Mouse (Mus musculus) MEL (cell line): Measurements from ENCODE around the gene Ccnt2. TPM values are rescaled to one million over a fixed set of nuclear protein-coding genes. Genes with fewer than 3 reads are reported as not detected.
A peak's percentile ranks its signal among the peaks of the same experiment; 100 is the strongest.

Source experiments
- DNase-seq: peaks from one replicate; pipeline ENCODE4 v3.0.0; 2011; ENCODE audit warnings: low read depth, low spot score
- H3K27ac ChIP-seq: 2 replicates; pipeline ENCODE4 v1.5.1; 2012; ENCODE audit warnings: low read depth, mild to moderate bottlenecking, control low read depth, low read length, moderate library complexity; ENCODE audit not compliant: control insufficient read depth
- H3K27me3 ChIP-seq, 2 experiments: fragments of 150-350 bp in 1 of 2; sonication (generic) in 1 of 2; 2 replicates each; pipeline ENCODE4 v1.6.1; 2012; ENCODE audit warnings: low read length in 2 of 2, mild to moderate bottlenecking in 2 of 2, improper control_type of control experiment in 1 of 2, moderate library complexity in 1 of 2; ENCODE audit not compliant: insufficient read depth in 2 of 2, control insufficient read depth in 1 of 2
- H3K36me3 ChIP-seq, 2 experiments: 2 replicates each; pipeline ENCODE4 v1.6.1; 2012 to 2014; ENCODE audit warnings: low read length in 2 of 2, improper control_type of control experiment in 1 of 2, inconsistent platforms in 1 of 2, mild to moderate bottlenecking in 1 of 2; ENCODE audit not compliant: insufficient read depth in 2 of 2, control insufficient read depth in 1 of 2
- H3K4me1 ChIP-seq, 2 experiments: fragments of 150-350 bp in 1 of 2; sonication (generic) in 1 of 2; 2 replicates each; pipeline ENCODE4 v1.6.1; 2012; ENCODE audit warnings: low read length in 2 of 2, improper control_type of control experiment in 1 of 2, mild to moderate bottlenecking in 1 of 2; ENCODE audit not compliant: insufficient read depth in 2 of 2, control insufficient read depth in 1 of 2
- H3K4me3 ChIP-seq, 2 experiments: fragments of 150-350 bp in 1 of 2; sonication (generic) in 1 of 2; 2 replicates each; pipeline ENCODE4 v1.5.1; 2012; ENCODE audit warnings: low read depth in 2 of 2, low read length in 2 of 2, mild to moderate bottlenecking in 2 of 2, moderate library complexity in 2 of 2, control low read depth in 1 of 2, improper control_type of control experiment in 1 of 2; ENCODE audit not compliant: control insufficient read depth in 1 of 2, insufficient read depth in 1 of 2
- H3K79me2 ChIP-seq: 2 replicates; pipeline ENCODE4 v1.6.1; 2012; ENCODE audit warnings: mild to moderate bottlenecking, low read length, moderate library complexity; ENCODE audit not compliant: control insufficient read depth, poor library complexity, insufficient read depth
- H3K9ac ChIP-seq: 2 replicates; pipeline ENCODE4 v1.6.1; 2012; ENCODE audit warnings: low read depth, mild to moderate bottlenecking, control low read depth, low read length, moderate library complexity; ENCODE audit not compliant: control insufficient read depth, poor library complexity, severe bottlenecking
- H3K9me3 ChIP-seq: fragments of 150-350 bp; sonication (generic); replicated peaks from 2 replicates; pipeline ENCODE4 v1.6.1; 2012; ENCODE audit warnings: mild to moderate bottlenecking, low read length, improper control_type of control experiment, moderate library complexity; ENCODE audit not compliant: insufficient read depth
- BHLHE40 ChIP-seq: IDR thresholded peaks from 2 replicates; pipeline ENCODE4 v1.6.1; 2012; ENCODE audit warnings: low read depth, mild to moderate bottlenecking, inconsistent platforms, low read length, improper control_type of control experiment, borderline replicate concordance
- CHD2 ChIP-seq: IDR thresholded peaks from 2 replicates; pipeline ENCODE4 v1.6.1; 2011; ENCODE audit warnings: low read length, improper control_type of control experiment
- EP300 ChIP-seq, 2 experiments: IDR thresholded peaks; 2 replicates each; pipeline ENCODE4 v1.6.1; 2011; ENCODE audit warnings: improper control_type of control experiment in 2 of 2, low read length in 2 of 2, low read depth in 1 of 2, mild to moderate bottlenecking in 1 of 2
- JUND ChIP-seq: IDR thresholded peaks from 2 replicates; pipeline ENCODE4 v1.6.1; 2011; ENCODE audit warnings: low read depth, mild to moderate bottlenecking, improper control_type of control experiment, low read length
- KAT2A ChIP-seq: conservative IDR thresholded peaks from 2 replicates; pipeline ENCODE4 v1.6.1; 2012; ENCODE audit warnings: low read depth, low read length, improper control_type of control experiment, inconsistent platforms
- MEF2A ChIP-seq: IDR thresholded peaks from 2 replicates; pipeline ENCODE4 v1.6.1; 2014; ENCODE audit warnings: low read depth, mild to moderate bottlenecking, inconsistent platforms, low read length, improper control_type of control experiment; ENCODE audit not compliant: poor library complexity, insufficient replicate concordance, severe bottlenecking; ENCODE audit errors: extremely low read depth
- MYC ChIP-seq: IDR thresholded peaks from 2 replicates; pipeline ENCODE4 v1.6.1; 2011; ENCODE audit warnings: low read depth, mild to moderate bottlenecking, low read length, improper control_type of control experiment, moderate library complexity
- POLR2AphosphoS2 ChIP-seq: IDR thresholded peaks from 2 replicates; pipeline ENCODE4 v1.6.1; 2011; ENCODE audit warnings: low read length, improper control_type of control experiment
- RAD21 ChIP-seq: IDR thresholded peaks from 2 replicates; pipeline ENCODE4 v1.6.1; 2011; ENCODE audit warnings: mild to moderate bottlenecking, low read depth, low read length, improper control_type of control experiment
- RCOR1 ChIP-seq: IDR thresholded peaks from 2 replicates; pipeline ENCODE4 v1.6.1; 2012; ENCODE audit warnings: low read depth, mild to moderate bottlenecking, inconsistent platforms, low read length, improper control_type of control experiment
- SMC3 ChIP-seq: IDR thresholded peaks from 2 replicates; pipeline ENCODE4 v1.6.1; 2011; ENCODE audit warnings: low read depth, low read length, improper control_type of control experiment
- USF1 ChIP-seq: IDR thresholded peaks from 2 replicates; pipeline ENCODE4 v1.6.1; 2014; ENCODE audit warnings: low read depth, mild to moderate bottlenecking, inconsistent platforms, low read length, improper control_type of control experiment, moderate library complexity
- USF2 ChIP-seq, 2 experiments: IDR thresholded peaks; 2 replicates each; pipeline ENCODE4 v1.6.1; 2011 to 2012; ENCODE audit warnings: improper control_type of control experiment in 2 of 2, low read length in 2 of 2, borderline replicate concordance in 1 of 2, inconsistent platforms in 1 of 2, low read depth in 1 of 2, mild to moderate bottlenecking in 1 of 2; ENCODE audit not compliant: insufficient read depth in 1 of 2
- ZMIZ1 ChIP-seq: IDR thresholded peaks from 2 replicates; pipeline ENCODE4 v1.6.1; 2012; ENCODE audit warnings: low read depth, mild to moderate bottlenecking, inconsistent platforms, low read length, improper control_type of control experiment, moderate library complexity
- polyA plus RNA-seq, 2 experiments: library from polyadenylated mRNA; stranded (reverse) in 1 of 2; unstranded in 1 of 2; fragments of >175 nt in 1 of 2; fragments of >200 nt in 1 of 2; gene quantifications; 2 replicates each; pipeline versions ENCODE4 v1.2.1 to v1.2.4; 2012; ENCODE audit warnings: low replicate concordance in 2 of 2, low read depth in 1 of 2; ENCODE audit not compliant: insufficient read length in 2 of 2, insufficient read depth in 1 of 2, missing spikeins in 1 of 2
- total RNA-seq: library from RNA; depleted of rRNA; stranded (reverse); fragments of 300-350 nt; gene quantifications from 2 replicates; pipeline ENCODE4 v1.2.3, GENCODE M21; 2012; rRNA removed

Ccnt2 gene
- total and polyA plus RNA-seq, 3 experiments: 20.6 to 31.5 (median 26.7) TPM

DNA sequence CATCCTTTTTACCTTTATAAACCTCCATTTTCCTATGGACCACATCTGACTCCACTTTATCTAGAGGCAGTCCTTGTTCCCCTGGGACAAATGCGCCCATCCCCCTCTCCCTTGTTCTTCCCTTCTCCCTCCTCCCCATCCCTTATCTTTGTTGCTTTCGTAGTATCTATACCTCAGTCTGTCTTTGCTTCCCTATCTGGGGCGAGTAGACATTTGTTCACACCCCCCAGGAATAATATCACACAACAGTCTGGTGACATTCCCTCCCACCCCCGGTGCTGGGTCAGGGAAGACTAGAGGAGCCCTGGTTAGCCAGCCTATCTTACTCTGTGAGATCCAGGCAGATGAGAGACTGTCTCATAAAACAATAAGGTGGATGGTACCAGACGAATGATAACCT, 71.5 kb downstream of the Ccnt2 start (continued):
- TF ChIP-seq BHLHE40 (0 out of 2 replicates have a peak, but pooled peaks have one; percentile 5), KAT2A (no peak), JUND (no peak), POLR2AphosphoS2 (no peak), USF2 (IDR thresholded peaks at IDR 0.05; ENCODE audit: borderline replicate concordance in 1 of 2, insufficient read depth in 1 of 2, low read depth in 1 of 2, low read length in 2 of 2) (no peak), RCOR1 (0 out of 2 replicates have a peak, but pooled peaks have one; percentile 18), ZMIZ1 (no peak), SMC3 (no peak), USF1 (no peak)

GRCm38 (mm10) chr1:127850075-127850610, 76.2 kb downstream of the Ccnt2 start:
- Histone ChIP-seq H3K4me3 (no peak overlapping the region), H3K9me3 (no peaks in the 10 kb centered on the region), H3K27me3 (no peaks in the 10 kb centered on the region), H3K27ac (no peak overlapping the region), H3K4me1 (peaks cover 0 to 3% of the 10 kb centered on the region in 2 experiments; a peak in 1 of 4 replicates), H3K36me3 (peaks cover 0 to 2% of the 10 kb centered on the region in 2 experiments; a peak in 1 of 4 replicates), H3K9ac (no peak overlapping the region), H3K79me2 (no peaks in the 10 kb centered on the region)
- TF ChIP-seq EP300 (IDR thresholded peaks at IDR 0.05; ENCODE audit: low read depth in 1 of 2, low read length in 2 of 2): no peak
- TF ChIP-seq CHD2: no peak
- DNase-seq: no peak

DNA sequence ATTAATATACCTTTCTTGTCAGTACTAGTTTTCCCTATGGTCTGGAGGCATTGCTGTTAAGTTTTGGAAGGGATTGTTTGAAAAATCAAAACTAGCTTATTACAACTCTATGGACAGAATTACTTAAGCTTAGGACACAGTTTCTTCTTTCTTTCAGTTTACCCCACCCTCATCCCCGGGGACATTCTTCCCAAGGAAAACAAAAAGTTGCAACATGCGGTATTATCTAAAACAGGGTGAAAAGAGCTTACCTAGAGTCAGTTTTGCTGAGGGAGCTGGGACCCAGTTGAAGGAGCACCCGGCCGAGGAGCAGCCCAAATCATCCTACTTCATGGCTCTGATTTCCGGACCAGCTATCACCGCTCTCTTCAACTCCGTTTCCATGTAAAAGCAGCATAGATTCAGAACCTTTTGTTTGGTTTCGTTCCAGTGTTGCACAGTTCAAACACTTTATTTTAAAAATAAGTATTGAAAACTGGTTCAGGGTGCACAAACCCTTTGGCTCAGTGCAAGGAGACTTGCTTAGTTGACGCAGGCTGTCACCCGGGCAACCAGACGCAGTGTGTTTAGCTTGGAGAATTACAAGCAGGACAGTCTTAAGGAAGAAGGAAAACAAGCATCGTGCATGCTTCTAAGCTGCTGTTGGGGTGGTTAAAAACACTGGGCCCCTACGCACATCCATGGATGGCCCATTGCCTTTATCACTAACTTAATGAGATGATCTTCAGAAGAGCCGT, 80.7 kb downstream of the Ccnt2 start, which contains the start of gene Map3k19:
TSS of gene Map3k19 (minus strand) at position 546 of the 737 bp plus-strand sequence.
- no peaks in the 10 kb centered on the region; a peak in 2 of 4 replicates for H3K36me3 ChIP-seq
- no peaks in the 10 kb centered on the region for H3K79me2 ChIP-seq
- DNase-seq: no peak
- H3K4me1 ChIP-seq: peaks cover 0 to 4% of the 10 kb centered on the region in 2 experiments; a peak in 3 of 4 replicates
- H3K9me3 ChIP-seq: no peaks in the 10 kb centered on the region
- TF ChIP-seq USF2 (IDR thresholded peaks at IDR 0.05; ENCODE audit: borderline replicate concordance in 1 of 2, insufficient read depth in 1 of 2, low read depth in 1 of 2, low read length in 2 of 2) (no peak), MEF2A (no peak), RAD21 (no peak), MYC (no peak)
- no peak within 1 kb of the TSS for H3K4me3 ChIP-seq
- H3K27ac ChIP-seq: no peak within 1 kb of the TSS
- H3K9ac ChIP-seq: no peak within 1 kb of the TSS
- H3K27me3 ChIP-seq: no peaks in the 10 kb centered on the region

Other genes starting within 250 kb of the Ccnt2 start
- not detected in 2 replicates for gene Tmem163, start 94.6 kb upstream of the Ccnt2 start, total RNA-seq
- gene Tmem163, start 94.6 kb upstream of the Ccnt2 start, polyA plus RNA-seq: not detected
- gene Acmsd, start 44.8 kb upstream of the Ccnt2 start, total RNA-seq: 3.9 and 4.4 TPM in 2 replicates
- 1 to 10 TPM in 1 of 2 experiments, not detected in 1; 4.3 TPM for gene Acmsd, start 44.8 kb upstream of the Ccnt2 start, polyA plus RNA-seq
- not detected in 2 replicates for gene Map3k19, start 80.9 kb downstream of the Ccnt2 start, total RNA-seq
- gene Map3k19, start 80.9 kb downstream of the Ccnt2 start, polyA plus RNA-seq: not detected
- 59.3 and 62.3 TPM in 2 replicates for gene Rab3gap1, start 94.6 kb downstream of the Ccnt2 start, total RNA-seq
- 10 to 100 TPM; 25.8 to 45.5 TPM for gene Rab3gap1, start 94.6 kb downstream of the Ccnt2 start, polyA plus RNA-seq